Mouse (Mus musculus) yolk sac, embryonic 10.5 days (tissue): ENCODE measurements around the gene Kcnq1.

Source experiments
- DNase-seq: peaks from one replicate; pipeline ENCODE4 v3.0.0-alpha.2; 2017; ENCODE audit warnings: low spot score

The Kcnq1 gene

DNA sequence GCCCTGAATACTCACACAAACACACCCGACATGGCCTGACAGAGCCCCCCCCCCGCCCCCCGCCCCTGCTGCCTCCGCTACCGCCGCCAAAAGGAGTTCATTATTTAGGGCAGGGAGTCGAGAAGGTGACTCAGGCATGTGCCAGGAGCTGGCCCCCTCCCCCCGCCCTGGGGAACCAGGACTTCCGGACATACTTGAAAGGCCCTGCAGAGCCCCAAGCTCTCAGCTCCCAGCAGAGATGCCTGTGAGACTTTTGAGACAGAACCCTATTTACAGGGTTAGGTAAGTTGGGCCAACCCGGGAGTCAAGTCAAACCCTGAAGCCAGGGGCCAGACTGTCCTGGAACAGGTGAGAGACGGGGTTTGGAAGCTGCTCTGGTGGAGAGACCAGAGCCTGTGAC, 355.8 kb downstream of the Kcnq1 start:
- DNase-seq: no peak

DNA sequence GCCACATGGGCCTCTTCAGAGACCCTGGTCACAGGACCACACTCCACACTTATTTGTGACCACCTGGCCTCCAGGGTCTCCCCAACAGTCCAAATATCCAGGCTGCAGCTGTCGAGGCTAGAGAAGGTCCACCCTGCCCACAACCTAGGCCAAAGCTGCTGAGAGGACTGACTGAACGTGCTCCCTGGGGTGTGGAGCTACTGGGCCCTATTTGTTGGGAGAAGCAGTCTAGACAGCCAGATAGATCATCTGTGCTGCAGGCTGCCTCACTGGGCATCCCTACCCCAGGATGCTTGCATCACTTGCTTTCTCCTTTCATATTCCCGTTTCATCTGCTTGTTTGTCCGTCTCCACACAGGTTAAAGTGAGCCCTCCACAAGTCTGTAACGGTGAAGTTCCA, 356.4 kb downstream of the Kcnq1 start:
- DNase-seq: no peak

DNA sequence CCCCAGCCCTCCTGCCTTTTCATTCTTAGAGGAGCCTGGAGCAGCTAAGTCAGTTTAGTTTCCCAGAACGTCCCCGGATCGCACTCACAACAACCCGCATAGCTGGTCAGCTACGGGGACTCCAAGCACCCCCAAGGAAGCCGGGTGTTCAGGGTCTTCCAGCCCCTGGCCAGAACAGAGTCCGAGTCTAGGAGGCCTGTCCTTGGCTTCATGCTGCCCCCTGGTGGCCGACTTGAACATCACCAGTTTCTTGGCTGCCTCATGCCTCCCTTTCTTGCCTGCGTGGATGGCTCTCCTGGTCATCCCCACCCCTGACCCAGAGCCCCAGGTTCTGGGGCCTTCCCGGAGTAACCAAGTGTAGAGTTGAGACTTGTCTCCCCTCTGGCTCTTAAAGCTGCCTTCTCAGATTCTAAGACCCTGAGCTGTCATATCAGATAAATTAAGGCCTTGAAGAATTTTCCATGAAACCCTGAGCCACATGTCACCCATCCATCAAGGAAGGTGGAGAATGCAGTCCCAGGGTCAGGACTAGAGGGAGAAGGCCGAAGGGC, 357.8 kb downstream of the Kcnq1 start:
- peak; percentile 70 for DNase-seq

DNA sequence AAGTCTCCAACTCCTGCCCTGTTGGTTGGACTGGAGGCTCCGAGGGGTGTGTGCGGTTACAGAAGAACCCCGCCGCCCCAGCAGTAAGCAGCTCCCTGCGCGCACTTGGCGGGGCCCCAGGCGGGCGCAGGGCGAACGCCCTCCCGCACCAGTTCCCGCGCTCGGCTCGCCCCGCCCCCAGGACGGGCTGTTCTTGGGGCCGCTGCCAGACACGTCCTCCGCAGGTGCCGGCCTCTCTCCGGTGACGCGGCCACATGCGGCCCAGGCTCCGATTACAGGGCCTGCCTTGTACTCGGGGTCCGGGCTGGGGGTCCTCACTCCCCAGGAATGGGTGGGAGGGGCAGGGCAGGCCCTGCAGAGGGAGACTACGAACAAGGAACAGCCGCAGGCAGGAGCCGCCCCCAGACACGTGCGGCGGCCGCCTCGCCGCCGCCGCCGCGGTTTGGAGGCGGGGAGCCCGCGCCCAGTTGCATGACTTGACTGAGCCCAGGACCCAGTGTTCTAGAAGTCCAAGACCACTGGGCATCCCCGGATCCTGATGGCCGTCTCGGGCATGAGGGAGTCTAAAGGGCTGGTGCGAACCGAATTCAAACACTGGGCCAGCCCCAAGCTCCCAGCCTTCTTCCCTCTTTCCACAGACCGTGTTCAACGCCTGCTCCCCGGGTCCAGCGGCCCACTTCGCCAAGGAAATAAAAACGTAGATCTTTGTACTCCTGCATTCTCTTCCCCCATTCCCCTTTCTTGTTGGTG, 358.8 kb downstream of the Kcnq1 start:
- DNase-seq: peak; percentile 75

DNA sequence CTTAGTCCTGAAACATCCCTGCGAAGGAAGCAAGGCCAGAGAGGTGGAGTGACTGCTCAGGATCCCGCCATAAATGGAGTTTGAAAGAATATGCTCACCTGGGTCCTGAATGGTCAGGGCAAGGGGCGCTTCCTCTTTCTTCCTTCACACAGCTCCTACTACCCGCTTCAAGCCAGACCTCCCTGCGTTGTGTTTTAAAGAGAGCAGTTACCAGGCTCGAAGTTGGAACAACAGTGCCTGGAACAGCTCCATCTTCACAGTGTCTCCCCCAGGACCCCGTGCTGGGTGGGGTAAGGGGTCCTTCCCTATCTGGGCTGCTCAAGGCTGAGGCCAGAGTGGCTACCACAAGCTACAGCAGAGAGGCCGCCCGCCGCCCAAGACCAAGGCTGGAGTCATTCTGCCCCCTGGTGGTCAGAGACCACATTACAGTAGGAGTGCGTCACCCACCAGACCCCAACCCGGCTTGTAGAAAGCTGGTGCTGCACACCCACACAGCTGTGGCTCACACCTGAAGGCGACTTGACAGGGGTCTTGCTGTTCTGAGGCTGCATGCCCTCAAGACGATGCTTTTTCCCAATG, 360.0 kb downstream of the Kcnq1 start:
- DNase-seq: peak; percentile 72

DNA sequence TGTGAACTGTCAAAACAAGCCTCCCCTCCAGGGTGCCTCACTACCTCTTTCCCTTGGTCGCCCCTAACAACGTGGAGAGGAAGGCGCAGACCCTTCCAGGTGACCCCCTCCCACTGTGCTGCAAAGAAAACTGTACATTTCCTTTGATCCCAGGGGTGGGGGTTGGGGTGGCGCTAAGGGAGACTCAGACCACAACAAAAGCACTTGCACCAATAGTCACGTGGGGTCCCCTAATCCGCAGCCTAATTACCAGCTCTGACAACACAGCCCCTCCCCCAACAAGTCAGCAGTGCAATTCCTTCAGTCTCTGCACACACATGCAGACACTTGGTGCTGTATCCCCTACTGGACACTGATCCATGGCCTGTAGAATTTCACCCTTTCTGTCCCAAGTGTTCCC, 361.6 kb downstream of the Kcnq1 start:
- DNase-seq: no peak

DNA sequence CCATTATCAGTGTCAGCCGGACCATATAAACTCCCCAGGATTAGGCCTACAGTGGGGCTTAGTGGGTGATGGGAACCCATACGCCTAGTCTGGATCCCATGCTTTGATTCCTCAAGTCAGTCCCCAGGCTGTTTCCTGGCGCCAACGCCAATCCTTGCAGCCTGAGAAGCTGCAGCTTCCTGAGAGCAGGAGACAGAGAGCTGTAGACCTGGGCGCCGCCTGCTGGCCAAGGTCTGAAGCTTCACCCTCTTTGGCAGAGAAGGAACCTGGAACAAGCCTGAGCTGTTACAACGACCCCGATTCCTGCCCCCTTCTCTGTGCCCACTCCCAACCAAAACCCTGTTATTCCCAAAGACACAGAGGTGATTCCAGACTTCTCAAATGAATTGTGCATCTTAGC, 363.8 kb downstream of the Kcnq1 start:
- no peak for DNase-seq

DNA sequence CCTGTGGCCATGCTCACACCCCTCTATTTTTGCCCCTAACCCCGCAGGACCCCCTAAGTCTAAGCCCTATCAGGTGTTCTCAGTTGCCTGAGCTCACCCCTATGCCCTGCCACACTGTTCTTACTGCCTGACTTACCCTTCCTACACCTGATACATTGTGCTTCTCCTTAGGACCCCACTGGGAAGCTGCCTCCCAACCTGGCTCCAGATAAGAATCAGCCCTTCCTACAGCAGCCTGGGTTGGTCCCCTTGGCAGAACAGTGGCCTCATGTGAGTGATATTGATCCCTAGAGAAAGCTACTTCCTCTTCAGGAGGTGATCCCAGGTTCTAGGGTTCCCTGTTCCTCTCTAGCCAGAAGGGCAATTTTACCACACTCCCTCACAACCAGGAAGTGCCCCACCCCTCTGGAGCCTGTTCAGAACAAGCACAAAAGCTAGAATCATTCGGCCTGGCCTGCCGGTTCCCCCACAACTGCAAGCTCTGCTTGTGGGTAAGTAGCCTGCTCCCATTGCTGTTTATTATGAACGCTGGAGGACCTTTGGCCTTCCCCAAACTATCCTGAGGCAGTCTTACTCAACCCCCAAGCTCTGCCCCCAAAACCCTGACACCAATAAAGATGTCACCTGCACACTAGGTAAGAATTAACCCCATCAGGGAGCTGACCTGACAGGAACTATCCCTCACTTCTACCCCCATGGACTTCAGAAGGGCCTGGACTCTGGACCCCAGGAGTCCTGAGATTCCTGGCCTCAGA, 367.4 kb downstream of the Kcnq1 start, which contains the start of gene Slc22a18:
Slc22a18 (plus strand) TSS at position 390 of the 755 bp plus-strand sequence.
- DNase-seq: no peak

DNA sequence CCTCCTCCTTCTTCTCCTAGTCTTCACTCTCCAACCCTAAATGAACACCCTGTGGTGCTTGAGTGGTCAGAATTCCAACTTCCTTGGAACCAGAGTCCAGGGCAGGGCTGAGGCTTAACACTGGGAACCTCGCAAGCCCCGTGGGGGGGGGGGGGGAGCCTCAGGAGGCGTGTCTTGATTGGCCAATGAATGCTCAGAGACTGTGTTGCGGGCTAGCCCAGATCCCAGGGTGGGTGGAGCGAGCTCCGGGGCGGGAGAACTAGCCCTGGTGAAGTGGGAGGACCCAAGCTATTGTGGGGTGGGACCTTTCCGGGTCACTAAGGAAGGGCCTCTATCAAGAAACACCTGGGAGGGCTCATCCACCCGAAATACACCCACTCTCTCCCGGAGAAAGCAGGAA, 368.6 kb downstream of the Kcnq1 start:
- peak; percentile 77 for DNase-seq

DNA sequence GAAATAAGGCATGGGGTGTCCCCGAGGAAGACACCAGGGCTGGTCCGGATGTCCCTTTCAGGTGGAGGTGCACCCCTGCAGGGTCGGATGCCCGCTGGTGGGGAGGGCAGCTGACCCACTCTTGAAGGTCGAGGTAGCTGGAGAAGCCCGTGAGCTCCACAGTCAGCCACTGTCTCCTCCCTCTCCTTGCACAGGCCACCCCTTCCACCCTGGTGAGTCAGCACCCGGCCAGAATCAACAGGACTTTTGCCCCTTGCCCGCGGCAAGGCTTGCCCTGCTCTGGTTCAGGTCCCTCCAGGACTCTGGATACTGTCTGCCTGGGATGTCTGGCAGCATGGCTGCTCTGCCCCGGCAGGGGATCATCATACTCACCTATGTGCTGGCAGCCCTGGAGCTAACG, 369.7 kb downstream of the Kcnq1 start:
- DNase-seq: peak; percentile 69
